In the genomic region with DNA sequence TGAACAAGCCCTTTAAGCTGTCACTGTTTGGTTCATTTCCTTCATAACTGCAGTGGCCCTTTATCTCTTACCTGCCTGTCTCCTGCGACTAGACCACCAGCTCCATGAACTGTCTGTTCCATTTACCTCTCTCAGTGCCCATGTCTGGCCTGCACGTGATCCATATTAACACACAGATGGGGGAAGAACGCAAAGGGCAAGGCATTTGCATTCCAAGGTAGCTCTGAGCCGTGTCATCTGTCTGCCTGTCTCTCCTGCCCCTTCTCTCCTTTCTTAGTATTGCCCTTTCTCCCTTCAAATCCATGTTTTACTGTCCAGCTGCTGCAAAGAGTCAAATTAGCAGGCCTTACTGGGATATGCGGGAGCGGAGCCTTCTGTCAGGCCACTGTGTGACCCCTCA, we compare ENCODE assay signal across 20 mouse cellular contexts.
DNase-seq lines count a peak whose midpoint lies in the region; ATAC-seq lines count a peak whose summit lies in the region.
"Had no signal": no experiment of that assay in that cellular context is flagged by ENCODE, and none has a peak within 500 bp of the region (broad histone marks: within the 10 kb centered on the region; RNA-seq: fewer than 3 reads in every experiment).

No protein-coding gene starts in this region.

- H3K27ac ChIP-seq in kidney, embryonic 14.5 days (ENCODE audit: low read depth, low read length), result no peak overlapping the region
- 0 out of 2 replicates have a peak overlapping the region, but pooled peaks have one; percentile 26 for H3K27ac ChIP-seq in midbrain, embryonic 13.5 days
- H3K27ac ChIP-seq in midbrain, embryonic 15.5 days, result no peak overlapping the region
- no peak overlapping the region for H3K27ac ChIP-seq in kidney, embryonic 16.5 days (ENCODE audit: low read length)
- H3K27ac ChIP-seq in forebrain, embryonic 10.5 days, result no peak overlapping the region
- H3K27ac ChIP-seq in forebrain, embryonic 14.5 days (ENCODE audit: low read depth, low read length), result no peak overlapping the region
- H3K27ac ChIP-seq: embryonic facial prominence, embryonic 13.5 days; heart, embryonic 15.5 days; hindbrain, embryonic 14.5 days had no signal

- DNase-seq in kidney, adult 11 months, result peak; percentile 46
- peak; percentile 36 to 54 for DNase-seq in kidney, postnatal 25 days
- DNase-seq in forebrain, embryonic 10.5 days (ENCODE audit: extremely low spot score, low spot score), result no peak
- no peak for DNase-seq in forebrain, embryonic 14.5 days (ENCODE audit: low spot score)
- DNase-seq: adrenal gland, postnatal 10 days; cerebellum, adult 11 months; cerebellum, adult 8-10 months; cerebellum, postnatal 25 days; gastrocnemius, postnatal 10 days; heart, adult 18-20 months; heart, postnatal 14 days had no signal

- H3K9me3 ChIP-seq in kidney, embryonic 14.5 days (ENCODE audit: control insufficient read depth, low read length), result no peaks in the 10 kb centered on the region
- no peaks in the 10 kb centered on the region for H3K9me3 ChIP-seq in midbrain, embryonic 13.5 days
- no peaks in the 10 kb centered on the region for H3K9me3 ChIP-seq in midbrain, embryonic 15.5 days
- no peaks in the 10 kb centered on the region for H3K9me3 ChIP-seq in kidney, embryonic 16.5 days (ENCODE audit: low read length)
- H3K9me3 ChIP-seq in forebrain, embryonic 10.5 days, result no peaks in the 10 kb centered on the region
- H3K9me3 ChIP-seq in forebrain, embryonic 14.5 days (replicated peaks; ENCODE audit: control insufficient read depth, low read length), result no peaks in the 10 kb centered on the region
- H3K9me3 ChIP-seq: embryonic facial prominence, embryonic 13.5 days; heart, embryonic 15.5 days had no signal

- H3K27me3 ChIP-seq in kidney, embryonic 14.5 days (ENCODE audit: control insufficient read depth, insufficient read depth, low read length), result no peaks in the 10 kb centered on the region
- no peaks in the 10 kb centered on the region for H3K27me3 ChIP-seq in midbrain, embryonic 13.5 days
- no peaks in the 10 kb centered on the region for H3K27me3 ChIP-seq in midbrain, embryonic 15.5 days (replicated peaks)
- no peaks in the 10 kb centered on the region for H3K27me3 ChIP-seq in kidney, embryonic 16.5 days (ENCODE audit: insufficient read depth, low read length)
- peaks cover 12% of the 10 kb centered on the region; the same call in 1 of the 2 replicates for H3K27me3 ChIP-seq in forebrain, embryonic 10.5 days (ENCODE audit: poor library complexity, severe bottlenecking)
- no peaks in the 10 kb centered on the region for H3K27me3 ChIP-seq in forebrain, embryonic 14.5 days (replicated peaks; ENCODE audit: control insufficient read depth, insufficient read depth, low read length)
- H3K27me3 ChIP-seq: embryonic facial prominence, embryonic 13.5 days; heart, embryonic 15.5 days had no signal

- WGBS in kidney, embryonic 14.5 days, result 47% methylated on average over 6 of the region's 6 CpGs
- 76% methylated on average over 6 of the region's 6 CpGs for WGBS in midbrain, embryonic 13.5 days
- WGBS in midbrain, embryonic 15.5 days, result 69% methylated on average over 6 of the region's 6 CpGs
- WGBS in kidney, embryonic 16.5 days, result 56% methylated on average over 6 of the region's 6 CpGs
- 89% methylated on average over 6 of the region's 6 CpGs for WGBS in forebrain, embryonic 10.5 days
- WGBS in forebrain, embryonic 14.5 days, result 84% methylated on average over 6 of the region's 6 CpGs

- ATAC-seq in kidney, embryonic 14.5 days (ENCODE audit: low FRiP score, low TSS enrichment), result no peak
- no peak for ATAC-seq in midbrain, embryonic 13.5 days
- ATAC-seq in midbrain, embryonic 15.5 days (replicated peaks), result no peak
- ATAC-seq in kidney, embryonic 16.5 days (ENCODE audit: low FRiP score, low TSS enrichment), result peak; percentile 58
- ATAC-seq in forebrain, embryonic 14.5 days, result no peak
- ATAC-seq: forebrain, embryonic 16.5 days had no signal

- peaks cover 15% of the 10 kb centered on the region for H3K4me1 ChIP-seq in kidney, embryonic 14.5 days (ENCODE audit: control insufficient read depth, insufficient read depth, low read length)
- peaks cover 75% of the 10 kb centered on the region for H3K4me1 ChIP-seq in midbrain, embryonic 13.5 days (replicated peaks)
- H3K4me1 ChIP-seq in midbrain, embryonic 15.5 days, result peaks cover 57% of the 10 kb centered on the region
- H3K4me1 ChIP-seq in kidney, embryonic 16.5 days (ENCODE audit: insufficient read depth, low read length), result peaks cover 30% of the 10 kb centered on the region
- peaks cover 76% of the 10 kb centered on the region for H3K4me1 ChIP-seq in forebrain, embryonic 10.5 days
- peaks cover 63% of the 10 kb centered on the region for H3K4me1 ChIP-seq in forebrain, embryonic 14.5 days (ENCODE audit: control insufficient read depth, insufficient read depth, low read length)

- H3K4me3 ChIP-seq in kidney, embryonic 14.5 days (ENCODE audit: low read length), result no peak overlapping the region
- H3K4me3 ChIP-seq in midbrain, embryonic 13.5 days (replicated peaks), result no peak overlapping the region
- H3K4me3 ChIP-seq in midbrain, embryonic 15.5 days, result no peak overlapping the region
- no peak overlapping the region for H3K4me3 ChIP-seq in kidney, embryonic 16.5 days (ENCODE audit: low read length)
- H3K4me3 ChIP-seq in forebrain, embryonic 10.5 days, result no peak overlapping the region
- no peak overlapping the region for H3K4me3 ChIP-seq in forebrain, embryonic 14.5 days (ENCODE audit: low read depth, low read length)
- H3K4me3 ChIP-seq: embryonic facial prominence, embryonic 13.5 days; heart, embryonic 15.5 days had no signal

- H3K4me2 ChIP-seq in kidney, embryonic 14.5 days (replicated peaks; ENCODE audit: low read depth, low read length), result no peak overlapping the region
- no peak overlapping the region for H3K4me2 ChIP-seq in midbrain, embryonic 13.5 days (replicated peaks)
- no peak overlapping the region for H3K4me2 ChIP-seq in midbrain, embryonic 15.5 days
- H3K4me2 ChIP-seq in kidney, embryonic 16.5 days (replicated peaks; ENCODE audit: low read depth, low read length), result no peak overlapping the region
- no peak overlapping the region for H3K4me2 ChIP-seq in forebrain, embryonic 14.5 days (ENCODE audit: low read length)
- H3K4me2 ChIP-seq: embryonic facial prominence, embryonic 13.5 days; heart, embryonic 11.5 days; heart, embryonic 15.5 days; hindbrain, embryonic 14.5 days had no signal

- no peaks in the 10 kb centered on the region for H3K36me3 ChIP-seq in kidney, embryonic 14.5 days (ENCODE audit: control insufficient read depth, insufficient read depth, low read length)
- H3K36me3 ChIP-seq in midbrain, embryonic 13.5 days, result no peaks in the 10 kb centered on the region
- H3K36me3 ChIP-seq in midbrain, embryonic 15.5 days (replicated peaks), result no peaks in the 10 kb centered on the region
- H3K36me3 ChIP-seq in kidney, embryonic 16.5 days (ENCODE audit: insufficient read depth, low read length), result no peaks in the 10 kb centered on the region
- no peaks in the 10 kb centered on the region for H3K36me3 ChIP-seq in forebrain, embryonic 10.5 days (replicated peaks)
- no peaks in the 10 kb centered on the region for H3K36me3 ChIP-seq in forebrain, embryonic 14.5 days (ENCODE audit: control insufficient read depth, insufficient read depth, low read length)
- H3K36me3 ChIP-seq: embryonic facial prominence, embryonic 13.5 days; heart, embryonic 15.5 days had no signal

- no peak overlapping the region for H3K9ac ChIP-seq in kidney, embryonic 14.5 days (ENCODE audit: low read depth, low read length)
- H3K9ac ChIP-seq in midbrain, embryonic 13.5 days (replicated peaks), result no peak overlapping the region
- no peak overlapping the region for H3K9ac ChIP-seq in midbrain, embryonic 15.5 days
- no peak overlapping the region for H3K9ac ChIP-seq in kidney, embryonic 16.5 days (replicated peaks; ENCODE audit: low read length)
- H3K9ac ChIP-seq in forebrain, embryonic 14.5 days (ENCODE audit: low read length), result no peak overlapping the region
- H3K9ac ChIP-seq: embryonic facial prominence, embryonic 13.5 days; heart, embryonic 15.5 days; hindbrain, embryonic 14.5 days had no signal

Comparison
In these comparisons a context has a peak if more than half of its experiments do, and no peak if none do; other contexts are left out.
1. DNase-seq: peak in kidney, adult 11 months (single experiment) and kidney, postnatal 25 days (2 of 2); none in forebrain, embryonic 10.5 days (single experiment) and forebrain, embryonic 14.5 days (single experiment).